Mouse (Mus musculus): ENCODE data around the gene Capn3.

The Capn3 gene

GRCm38 (mm10) chr2:120482506-120483389 is 26.9 kb downstream of the Capn3 start:
- DNase-seq (ENCODE audit: low read depth, low spot score) = no peak

DNA sequence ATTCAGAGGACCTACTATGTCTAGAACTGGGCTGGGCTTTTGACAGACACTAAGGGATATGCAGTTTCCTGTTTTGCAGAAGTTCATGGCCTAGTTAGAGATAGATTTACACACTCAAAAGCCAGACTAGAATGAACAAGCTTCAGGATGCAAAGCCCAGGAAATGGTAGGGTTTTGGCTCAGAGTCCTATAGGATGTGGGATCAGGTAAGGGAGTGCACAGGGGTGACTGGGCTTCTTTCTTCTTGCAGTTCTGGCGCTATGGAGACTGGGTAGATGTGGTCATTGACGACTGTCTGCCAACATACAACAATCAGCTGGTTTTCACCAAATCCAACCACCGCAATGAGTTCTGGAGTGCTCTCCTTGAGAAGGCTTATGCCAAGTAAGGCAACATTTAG is 28.4 kb downstream of the Capn3 start:
- no peak for DNase-seq (ENCODE audit: low read depth, low spot score)

DNA sequence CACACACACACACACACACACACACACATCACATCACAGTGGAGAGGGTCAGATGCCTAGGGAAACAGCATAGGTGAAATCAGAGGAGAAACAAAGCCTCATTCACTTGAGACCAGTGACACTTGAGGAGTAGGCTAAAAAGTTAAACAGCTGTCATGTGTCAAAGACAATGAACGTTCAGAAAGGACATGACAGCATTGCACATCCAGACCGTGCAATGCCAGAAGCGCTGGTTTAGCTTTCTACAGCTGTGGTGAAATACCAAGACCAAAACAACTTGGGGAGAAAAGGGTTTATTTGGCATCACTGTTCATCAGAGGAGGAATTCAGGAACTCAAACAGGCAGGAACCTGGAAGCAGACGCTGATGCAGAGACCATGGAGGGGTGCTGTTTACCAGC is 37.4 kb downstream of the Capn3 start:
- DNase-seq (ENCODE audit: low read depth, low spot score) = no peak

DNA sequence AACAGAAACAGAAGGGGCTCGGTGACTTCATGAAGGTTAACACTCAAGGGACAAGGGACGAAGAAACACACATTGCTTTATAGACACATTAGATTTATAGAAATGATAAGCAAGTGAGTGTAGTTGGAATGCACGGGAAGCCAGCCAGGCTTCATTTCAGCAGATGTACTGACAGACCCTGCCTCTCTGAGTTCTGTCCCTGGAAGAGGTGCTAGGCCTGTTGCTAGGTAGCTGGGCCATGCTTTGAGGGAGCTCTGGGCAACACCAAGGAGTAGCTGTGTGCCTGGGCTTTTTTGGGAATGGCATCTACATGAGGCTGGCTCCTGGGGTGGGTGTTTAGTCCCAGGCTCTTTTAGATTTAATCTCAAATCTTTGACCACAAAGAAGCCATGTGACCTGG is 40.7 kb downstream of the Capn3 start:
- DNase-seq (ENCODE audit: low read depth, low spot score) = no peak

DNA sequence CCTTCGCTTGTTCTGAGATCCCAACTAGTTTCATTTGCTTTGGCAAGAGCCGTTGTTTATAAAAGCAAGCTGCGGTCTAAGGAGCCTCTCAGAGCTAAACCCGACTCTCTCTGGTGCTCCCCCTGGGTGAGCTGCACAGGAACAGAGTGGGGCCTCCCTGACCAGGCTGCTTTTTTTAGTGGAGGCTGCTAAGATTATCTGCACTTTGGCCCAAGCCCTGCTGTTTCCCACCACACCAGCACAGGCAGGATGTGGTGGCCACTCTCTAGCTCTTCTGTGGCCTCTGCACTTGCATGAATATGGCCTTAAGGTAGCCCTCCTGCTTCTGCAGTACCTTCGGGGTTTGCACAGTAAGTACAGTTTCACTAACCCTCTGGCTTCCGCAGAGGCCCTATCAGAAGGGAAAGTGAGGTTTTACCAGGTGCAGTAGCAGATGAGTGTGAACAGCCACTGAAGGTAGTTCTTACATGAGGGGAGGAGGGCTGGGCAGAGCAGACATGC is 44.2 kb downstream of the Capn3 start:
- DNase-seq (ENCODE audit: low read depth, low spot score) = no peak

DNA sequence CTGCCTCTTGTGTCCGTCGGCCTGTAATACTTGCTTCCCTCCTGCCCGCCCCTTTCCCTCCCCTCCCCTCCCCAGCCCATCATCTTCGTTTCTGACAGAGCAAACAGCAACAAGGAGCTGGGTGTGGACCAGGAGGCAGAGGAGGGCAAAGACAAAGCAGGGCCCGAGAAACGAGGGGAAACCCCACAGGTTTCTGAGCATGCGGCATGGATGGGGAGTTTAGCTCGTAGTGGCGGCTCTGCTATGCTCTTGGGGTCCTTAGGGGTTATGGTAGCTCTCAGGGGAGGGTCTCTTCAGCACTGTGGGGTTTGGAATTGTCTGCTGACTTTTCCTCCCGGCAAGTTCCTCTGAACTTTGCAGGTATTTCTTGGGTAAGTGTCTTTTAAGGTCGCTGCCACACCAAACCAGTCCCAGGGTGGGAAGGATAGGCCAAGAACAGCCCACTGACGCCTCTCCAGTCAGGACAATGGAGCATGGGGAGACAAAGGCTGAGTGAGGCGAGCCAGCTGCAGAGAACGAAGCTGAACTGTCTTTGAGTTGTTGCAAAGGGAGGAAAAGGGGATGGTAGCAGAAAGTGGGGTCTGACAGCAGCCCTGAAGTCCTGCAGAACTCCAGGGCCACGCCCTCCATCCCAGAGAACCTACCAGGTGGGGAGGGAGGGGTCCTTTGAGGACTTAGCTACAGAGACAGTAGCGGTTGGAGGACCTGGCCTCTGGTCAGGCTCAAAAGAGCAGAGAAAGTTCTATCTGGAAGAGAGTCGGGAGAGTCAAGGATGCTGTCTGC is 45.5 kb downstream of the Capn3 start:
- no peak for DNase-seq (ENCODE audit: low read depth, low spot score)

DNA sequence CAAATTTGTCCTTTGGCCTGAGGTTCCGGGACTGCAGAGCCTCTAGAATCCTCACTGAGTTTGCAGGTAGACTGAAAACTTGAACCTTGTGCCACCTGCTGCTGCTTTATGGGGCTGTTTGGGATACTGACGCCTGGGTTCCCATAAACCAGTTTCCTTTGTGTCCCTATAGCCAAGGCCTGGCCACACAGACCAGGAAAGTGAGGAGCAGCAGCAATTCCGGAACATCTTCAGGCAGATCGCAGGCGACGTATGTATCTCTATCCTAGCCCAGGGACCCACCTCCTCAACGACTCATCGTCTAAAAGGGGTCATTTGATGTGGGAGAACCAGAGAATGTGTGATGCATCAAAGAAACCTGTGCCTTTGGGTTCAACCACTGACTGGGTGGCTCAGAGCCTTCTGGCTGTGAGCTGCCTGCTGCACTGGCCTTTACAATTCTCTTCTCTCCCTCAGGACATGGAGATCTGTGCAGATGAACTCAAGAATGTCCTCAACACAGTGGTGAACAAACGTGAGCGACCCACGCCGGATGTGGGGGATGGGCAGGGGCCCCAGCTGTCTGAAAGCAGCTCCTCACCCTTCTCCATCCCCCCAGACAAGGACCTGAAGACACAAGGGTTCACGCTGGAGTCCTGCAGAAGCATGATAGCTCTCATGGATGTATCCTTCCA is 46.2 kb downstream of the Capn3 start:
- no peak for DNase-seq (ENCODE audit: low read depth, low spot score)

GRCm38 (mm10) chr2:120502605-120502990 is 46.8 kb downstream of the Capn3 start:
- no peak for DNase-seq (ENCODE audit: low read depth, low spot score)

- DNase-seq (ENCODE audit: low read depth, low spot score) = no peak
Measured at GRCm38 (mm10) chr2:120503094-120503493, 47.3 kb downstream of the Capn3 start.

DNA sequence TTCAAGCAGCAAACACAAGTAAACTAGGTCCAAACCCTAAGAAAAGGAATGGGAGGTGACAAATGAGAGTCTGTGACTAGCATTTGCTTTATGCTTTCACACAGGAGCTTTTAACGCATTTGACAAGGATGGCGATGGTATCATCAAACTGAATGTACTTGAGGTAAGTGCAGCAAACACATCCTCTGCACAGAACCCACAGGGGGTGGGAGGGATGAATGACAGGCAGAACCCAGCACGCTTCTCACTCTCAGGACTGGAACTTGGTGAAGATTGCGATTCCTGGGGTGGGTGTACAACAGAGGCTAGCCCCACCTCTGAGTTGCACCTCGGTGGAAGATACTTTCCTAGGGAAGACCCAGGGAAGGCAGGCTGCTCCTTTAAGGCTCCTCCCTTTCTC is 48.2 kb downstream of the Capn3 start:
- no peak for DNase-seq (ENCODE audit: low read depth, low spot score)

- DNase-seq (ENCODE audit: low read depth, low spot score) = no peak
Measured at GRCm38 (mm10) chr2:120514181-120514580, 58.4 kb downstream of the Capn3 start.

GRCm38 (mm10) chr2:120518547-120519210 is 62.9 kb downstream of the Capn3 start:
- no peak for DNase-seq (ENCODE audit: low read depth, low spot score)

GRCm38 (mm10) chr2:120526771-120527170 is 71.0 kb downstream of the Capn3 start:
- DNase-seq (ENCODE audit: low read depth, low spot score) = no peak

DNA sequence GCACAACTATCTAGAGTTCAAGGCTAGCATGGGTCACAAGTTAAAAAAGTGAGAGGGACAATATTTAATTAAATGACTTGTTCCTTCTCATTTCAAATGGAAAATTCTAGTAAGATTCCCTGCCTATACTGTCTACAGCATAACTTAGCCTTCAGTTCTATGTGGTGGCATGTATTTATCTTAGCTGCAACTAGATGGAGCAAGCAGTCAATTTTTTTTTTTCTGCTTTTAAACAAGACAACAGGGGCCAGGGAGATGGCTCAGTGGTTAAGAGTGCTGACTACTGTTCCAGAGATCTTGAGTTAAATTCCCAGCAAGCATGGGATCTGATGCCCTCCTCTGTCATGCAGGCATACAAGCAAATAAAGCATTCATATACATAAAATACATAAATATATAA is 73.7 kb downstream of the Capn3 start:
- no peak for DNase-seq (ENCODE audit: low read depth, low spot score)

GRCm38 (mm10) chr2:120531223-120531622 is 75.4 kb downstream of the Capn3 start:
- no peak for DNase-seq (ENCODE audit: low read depth, low spot score)

DNA sequence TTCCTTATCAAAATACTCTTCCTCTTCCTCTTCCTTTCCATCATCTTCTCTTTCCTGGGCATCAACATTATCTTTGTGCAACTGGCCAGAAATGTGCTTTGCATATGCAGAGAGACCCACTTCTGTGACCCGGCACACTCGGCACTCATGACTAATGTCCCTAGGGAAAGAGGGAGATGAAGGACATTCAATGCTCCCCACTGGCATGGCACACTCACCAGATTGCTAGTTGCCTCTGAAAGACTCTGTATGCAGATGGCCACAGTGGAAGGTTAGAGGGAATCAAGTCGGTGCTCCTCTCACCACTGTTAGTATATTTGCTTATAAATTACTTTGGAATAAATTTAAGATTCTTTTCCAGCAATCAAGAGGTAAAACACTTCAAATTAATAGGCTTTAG is 83.5 kb downstream of the Capn3 start:
- no peak for DNase-seq (ENCODE audit: low read depth, low spot score)

GRCm38 (mm10) chr2:120539778-120540208 is 84.0 kb downstream of the Capn3 start:
- DNase-seq (ENCODE audit: low read depth, low spot score) = peak; percentile 55

DNA sequence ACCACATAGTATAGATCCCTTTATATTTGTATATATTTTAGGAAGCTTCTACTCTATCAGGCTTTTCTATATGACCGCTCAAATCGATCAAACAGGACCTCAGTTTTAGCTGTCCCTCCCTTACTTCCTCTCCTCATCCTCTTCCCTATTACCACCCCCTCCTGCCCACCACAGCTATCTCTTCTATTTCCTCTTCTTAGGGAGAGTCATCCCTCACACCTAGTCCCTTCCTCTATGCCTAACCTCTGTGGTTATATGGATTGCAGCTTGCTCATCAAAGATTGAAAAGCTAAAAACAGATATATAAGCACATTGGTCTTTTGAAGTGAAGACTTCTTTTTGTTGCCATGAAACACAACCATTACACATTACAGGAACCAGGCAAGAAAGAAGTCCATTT is 88.9 kb downstream of the Capn3 start:
- DNase-seq (ENCODE audit: low read depth, low spot score) = no peak
